Mouse (Mus musculus) brain, embryonic 14.5 days (tissue): ENCODE data around the gene Bcl11b. TPM values are rescaled to one million over a fixed set of nuclear protein-coding genes. Genes with fewer than 3 reads are reported as not detected.

Experiments used
- DNase-seq: peaks from one replicate; pipeline ENCODE4 v3.0.0-alpha.2; 2011; ENCODE audit warnings: low read depth
- CTCF ChIP-seq: fragments of 200-500 bp; IDR thresholded peaks from 2 replicates; pipeline ENCODE4 v1.5.1; 2012; ENCODE audit warnings: inconsistent platforms, mild to moderate bottlenecking, moderate library complexity, borderline replicate concordance; ENCODE audit not compliant: insufficient read depth, insufficient read length; ENCODE audit errors: extremely low read depth
- POLR2A ChIP-seq: fragments of 200-500 bp; IDR thresholded peaks from 2 replicates; pipeline ENCODE4 v1.6.1; 2012; ENCODE audit warnings: mild to moderate bottlenecking, inconsistent platforms, borderline replicate concordance; ENCODE audit not compliant: poor library complexity, insufficient read depth, insufficient read length, severe bottlenecking; ENCODE audit errors: extremely low read depth
- polyA plus RNA-seq: library from polyadenylated mRNA; depleted of rRNA; stranded (reverse); fragments of >200 nt; gene quantifications from 2 replicates; pipeline ENCODE4 v1.2.3, GENCODE M21; 2012

The Bcl11b gene
- polyA plus RNA-seq, 1 experiment: 67.1 TPM

DNA sequence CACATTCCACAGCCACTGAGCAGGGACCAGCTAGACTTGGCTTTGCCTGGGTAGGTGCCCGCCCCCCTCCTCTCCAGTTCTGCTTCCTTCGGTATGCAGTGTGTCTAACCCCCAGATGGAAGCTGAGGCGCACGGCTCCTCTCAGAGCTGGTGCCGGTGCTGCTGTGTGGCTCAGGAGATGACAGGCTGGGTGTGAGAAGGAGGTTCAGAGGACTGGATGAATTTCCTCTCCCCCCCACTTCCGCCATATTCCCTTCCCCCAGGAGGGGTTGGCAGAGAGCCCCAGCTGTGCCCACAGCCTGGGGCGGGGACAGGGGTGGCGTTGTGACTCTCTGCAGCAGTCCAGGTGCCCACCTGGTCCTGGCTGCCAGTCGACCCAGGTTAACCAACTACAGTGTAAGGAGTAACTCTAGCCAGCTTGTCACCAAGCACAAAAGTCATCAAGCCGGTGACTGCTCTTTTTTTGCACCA is 75.4 kb downstream of the Bcl11b start:
- peak; percentile 89 for DNase-seq
- TF ChIP-seq POLR2A (no peak), CTCF (no peak)

DNA sequence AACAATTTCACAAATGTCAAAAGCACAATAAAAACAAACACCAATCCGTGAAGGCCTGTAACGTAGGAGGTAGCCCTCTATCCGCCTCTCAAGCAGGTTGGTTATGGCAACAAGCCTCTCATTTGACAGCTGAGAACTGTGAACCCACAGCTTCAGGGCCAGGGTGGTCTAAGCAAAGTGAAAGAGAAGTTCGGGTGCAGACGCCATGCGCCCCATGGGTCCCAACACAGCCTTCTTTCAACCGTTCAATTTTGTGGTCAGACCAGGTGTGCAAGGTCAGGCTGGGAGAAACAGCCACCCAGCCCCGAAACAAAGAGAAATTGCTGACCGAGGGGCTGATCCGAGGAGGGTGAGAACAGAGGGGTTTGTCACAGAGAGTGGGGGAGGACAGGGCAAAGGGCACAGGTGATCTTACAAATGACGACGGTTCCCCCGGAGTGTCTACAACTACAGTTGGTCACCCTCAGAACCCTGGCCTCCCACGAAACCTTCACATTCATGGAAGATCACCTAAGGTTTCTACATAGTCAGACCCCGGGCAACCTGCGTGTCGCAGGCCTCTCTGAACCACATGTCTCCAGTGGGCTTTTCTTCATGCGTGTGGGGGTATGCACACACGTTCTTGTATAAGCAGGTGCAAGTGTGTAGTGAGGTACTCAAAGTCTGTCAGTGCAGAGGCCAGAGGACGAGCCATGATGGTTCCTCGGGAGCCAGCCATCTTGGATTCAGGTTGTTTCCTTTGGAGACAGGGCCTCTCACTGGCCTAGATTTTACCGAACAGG is 77.1 kb downstream of the Bcl11b start:
- TF ChIP-seq CTCF: no peak
- TF ChIP-seq POLR2A: no peak
- no peak for DNase-seq

DNA sequence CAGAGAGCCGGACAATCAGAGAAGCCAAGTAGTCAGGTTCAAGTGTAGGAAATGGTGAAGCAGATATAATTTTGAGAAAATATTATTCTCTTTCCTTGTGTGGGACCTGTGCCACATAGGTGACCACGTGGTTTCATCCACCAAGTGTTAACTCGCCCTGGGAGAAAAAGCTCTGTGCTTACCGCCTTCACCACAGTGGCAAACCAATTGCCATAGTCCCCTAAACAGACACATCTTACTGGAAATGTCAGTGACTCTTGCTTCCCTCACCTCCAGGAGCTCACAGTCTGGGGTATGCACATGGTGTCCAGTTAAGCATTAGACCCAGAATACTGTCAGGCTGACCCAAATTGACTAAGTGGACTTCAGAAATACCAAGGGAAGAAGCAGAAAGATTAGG is 78.7 kb downstream of the Bcl11b start:
- no peak for TF ChIP-seq CTCF
- DNase-seq: no peak

DNA sequence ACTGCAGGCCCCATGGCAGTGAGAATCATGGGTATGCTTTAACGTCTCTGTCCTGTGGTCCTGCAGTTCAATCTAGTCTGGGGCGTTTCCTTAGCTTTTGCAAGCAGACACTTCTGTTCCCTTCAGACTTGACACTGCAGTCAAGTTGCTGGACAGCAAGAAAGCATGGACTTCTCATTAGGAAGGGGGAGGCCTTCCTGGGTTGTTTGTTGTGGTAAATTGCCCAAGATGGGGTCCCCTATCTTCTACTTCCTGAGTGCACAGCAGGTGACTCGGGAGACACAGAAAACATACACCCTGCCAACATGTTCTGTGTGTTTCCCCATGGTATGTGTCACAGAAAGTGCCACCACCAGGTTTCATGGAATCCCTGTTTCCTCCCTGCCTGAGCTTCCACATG is 79.4 kb downstream of the Bcl11b start:
- no peak for DNase-seq
- TF ChIP-seq POLR2A (no peak), CTCF (no peak)

DNA sequence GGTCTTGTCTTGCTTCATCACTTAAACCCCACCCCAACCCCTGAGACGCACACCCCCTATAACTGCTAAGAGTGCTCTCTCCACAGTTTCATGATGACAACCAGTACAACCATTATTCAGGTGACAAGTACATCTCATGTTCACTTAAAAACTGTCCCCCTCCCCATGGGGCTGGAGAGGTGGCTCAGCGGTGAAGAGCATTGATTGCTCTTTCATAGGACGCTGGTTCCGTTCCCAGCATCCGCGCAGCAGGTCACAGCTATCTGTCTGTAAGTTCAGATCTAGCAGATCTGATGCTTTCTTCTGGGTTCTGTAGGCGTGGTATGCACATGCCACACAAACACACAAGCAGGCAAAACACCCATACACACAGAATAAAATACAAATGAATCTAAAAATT is 81.2 kb downstream of the Bcl11b start:
- DNase-seq: no peak
- TF ChIP-seq CTCF (no peak), POLR2A (no peak)

DNA sequence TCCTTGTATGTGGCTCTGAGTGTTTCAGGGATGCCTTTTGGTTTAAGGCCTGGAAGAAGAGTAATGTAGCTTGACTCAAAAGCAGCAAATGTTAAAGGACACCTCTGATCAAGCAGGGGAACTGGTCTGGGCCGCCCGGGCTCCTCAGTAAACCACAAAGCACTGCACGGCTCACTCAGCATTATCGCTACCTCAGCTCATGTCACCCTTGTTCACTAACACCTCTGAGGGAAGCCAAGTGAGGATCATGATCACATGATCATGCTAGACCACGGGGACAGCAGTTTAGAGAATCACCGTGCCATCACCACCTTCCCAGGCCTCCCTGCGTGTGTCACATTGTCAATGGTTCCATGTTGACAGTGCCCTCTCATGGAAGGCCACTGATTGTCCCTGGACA is 81.8 kb downstream of the Bcl11b start:
- TF ChIP-seq POLR2A: no peak
- TF ChIP-seq CTCF: no peak
- no peak for DNase-seq

DNA sequence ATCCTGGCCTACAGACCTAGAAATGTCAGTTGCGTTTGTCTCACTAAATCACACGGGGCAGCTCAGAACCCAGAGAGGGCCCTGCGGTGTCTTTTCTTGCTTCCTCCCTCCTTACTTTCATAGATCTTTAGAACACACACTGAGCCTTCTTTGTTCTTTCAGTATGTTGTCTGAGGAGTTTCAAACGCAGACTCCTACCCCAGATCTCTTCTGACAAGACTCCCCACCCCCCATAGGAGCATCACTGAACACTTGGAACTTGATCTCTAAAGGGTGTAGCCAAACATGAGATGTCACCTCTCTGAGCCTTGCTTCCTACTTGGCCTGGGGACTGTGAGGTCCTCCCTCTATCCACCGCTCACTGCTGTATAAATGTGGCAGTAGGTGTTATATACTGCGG is 82.2 kb downstream of the Bcl11b start:
- TF ChIP-seq CTCF (no peak), POLR2A (no peak)
- DNase-seq: no peak

DNA sequence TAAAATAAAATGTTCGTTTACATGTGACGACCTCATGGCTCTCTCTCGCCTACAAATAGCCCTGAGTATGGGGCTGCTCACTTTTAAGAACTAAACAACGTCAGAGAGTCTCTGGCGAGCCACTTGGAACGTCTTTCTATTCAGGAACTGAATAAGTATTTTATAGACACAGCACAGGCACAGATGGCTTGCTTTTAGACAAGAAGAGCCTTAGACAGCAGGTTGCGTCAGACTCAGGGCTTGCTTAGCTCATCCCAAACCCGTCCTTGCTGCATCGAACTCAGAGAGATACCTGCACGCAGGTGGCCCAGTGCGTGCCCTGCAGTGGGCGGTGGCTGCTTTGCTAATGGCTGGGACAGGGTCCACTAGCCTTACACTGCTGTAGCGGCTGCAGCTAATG is 82.7 kb downstream of the Bcl11b start:
- peak; percentile 56 for DNase-seq
- no peak for TF ChIP-seq POLR2A
- no peak for TF ChIP-seq CTCF

DNA sequence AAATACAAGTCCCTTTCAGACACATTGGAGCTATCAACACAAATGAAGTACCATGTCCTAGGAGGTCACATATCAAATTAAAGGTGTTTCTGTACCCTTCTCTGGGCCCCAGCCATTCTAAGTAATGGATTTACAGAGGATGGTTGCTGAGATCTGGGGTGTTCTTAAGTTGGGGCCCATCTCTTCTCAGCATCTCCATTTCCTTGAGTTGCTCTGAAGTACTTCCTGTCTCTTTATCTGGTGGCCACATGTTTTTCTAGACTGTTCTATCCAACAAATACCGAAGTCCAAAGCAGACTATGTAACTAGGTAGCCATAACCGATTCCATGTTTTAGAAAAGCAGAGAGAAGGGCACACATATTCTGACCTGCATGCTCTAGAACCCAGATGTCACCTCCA is 83.3 kb downstream of the Bcl11b start:
- DNase-seq: no peak
- TF ChIP-seq POLR2A (no peak), CTCF (no peak)

DNA sequence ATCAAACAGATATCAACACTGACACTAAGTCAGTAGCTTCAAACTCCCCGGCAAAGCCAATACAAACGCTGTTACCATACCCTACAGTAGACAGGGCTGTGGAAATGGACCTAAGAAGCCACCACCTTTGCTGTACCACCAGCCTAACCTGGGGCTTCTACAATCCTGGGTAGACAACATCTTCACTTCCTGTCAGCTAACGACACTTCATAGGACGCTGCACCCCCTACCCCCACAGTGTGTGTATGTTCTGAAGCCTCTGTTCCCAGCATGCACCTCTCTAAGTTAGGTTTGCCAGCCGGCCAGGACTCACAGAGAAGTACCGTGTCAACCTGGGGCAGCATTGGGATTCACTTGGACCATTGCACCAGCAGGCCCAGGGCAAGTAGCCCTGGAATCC is 84.6 kb downstream of the Bcl11b start:
- TF ChIP-seq POLR2A: no peak
- TF ChIP-seq CTCF: no peak
- no peak for DNase-seq

DNA sequence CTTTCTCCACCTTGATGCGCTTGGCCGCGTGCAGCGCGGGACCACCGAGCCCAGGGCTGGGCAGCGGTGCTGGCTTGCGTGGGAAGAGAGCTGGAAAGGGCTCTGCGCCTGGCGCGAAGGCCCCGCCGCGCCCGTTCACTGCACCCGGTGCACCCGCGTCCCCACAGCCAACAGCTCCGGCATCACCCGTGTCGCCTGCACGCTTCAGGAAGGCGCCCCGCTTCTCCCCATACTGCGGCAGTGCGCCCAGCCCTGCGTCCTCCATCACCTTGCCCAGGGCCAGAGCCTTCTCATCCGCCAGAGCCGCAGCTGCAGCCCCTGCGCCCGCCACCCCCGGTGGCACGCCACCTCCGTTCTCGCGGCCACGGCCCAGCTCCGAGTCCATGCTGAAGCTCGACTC is 87.4 kb downstream of the Bcl11b start:
- TF ChIP-seq CTCF: no peak
- TF ChIP-seq POLR2A: no peak

DNA sequence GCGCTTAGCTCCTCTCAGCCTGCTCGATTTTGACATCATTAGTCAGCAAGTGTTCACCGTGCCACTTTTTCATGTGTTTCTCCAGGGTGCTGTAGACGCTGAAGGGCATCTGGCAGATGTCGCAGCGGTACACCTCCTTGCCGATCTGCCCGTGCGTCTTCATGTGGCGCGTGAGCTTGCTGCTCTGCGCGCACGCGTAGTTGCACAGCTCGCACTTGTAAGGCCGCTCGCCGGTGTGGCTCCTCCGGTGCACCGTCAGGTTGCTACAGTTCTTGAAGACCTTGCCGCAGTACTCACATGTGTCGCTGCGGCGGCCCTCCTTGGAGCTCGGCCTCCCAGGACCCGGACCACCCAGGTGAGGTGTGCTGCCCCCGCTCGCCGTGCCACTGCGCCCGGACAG is 88.0 kb downstream of the Bcl11b start:
- no peak for TF ChIP-seq CTCF
- TF ChIP-seq POLR2A: no peak
- peak; percentile 11 for DNase-seq

More for the DNA sequence above, 87.4 kb downstream of the Bcl11b start:
- peak; percentile 1 for DNase-seq

DNA sequence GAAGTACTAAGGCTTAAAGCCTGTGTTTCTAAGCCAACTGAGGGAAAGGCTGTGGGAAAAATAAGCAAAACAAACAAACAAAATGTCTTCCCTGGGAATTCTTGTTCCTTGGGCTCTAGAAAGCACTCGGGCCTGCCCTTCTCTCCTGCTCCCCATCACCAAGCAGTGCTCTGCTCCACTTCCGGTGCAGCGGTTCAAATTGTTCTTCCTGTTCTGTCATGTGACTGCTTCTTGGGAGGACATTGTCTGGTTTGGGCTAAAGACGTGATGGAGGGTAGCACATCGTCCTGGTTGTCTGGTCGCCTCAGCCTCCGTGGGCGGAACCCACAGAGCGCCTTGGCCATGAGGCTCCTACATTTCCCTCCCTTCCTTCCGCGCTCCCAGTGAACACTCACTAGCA is 94.6 kb downstream of the Bcl11b start:
- TF ChIP-seq POLR2A (no peak), CTCF (no peak)
- DNase-seq: no peak

DNA sequence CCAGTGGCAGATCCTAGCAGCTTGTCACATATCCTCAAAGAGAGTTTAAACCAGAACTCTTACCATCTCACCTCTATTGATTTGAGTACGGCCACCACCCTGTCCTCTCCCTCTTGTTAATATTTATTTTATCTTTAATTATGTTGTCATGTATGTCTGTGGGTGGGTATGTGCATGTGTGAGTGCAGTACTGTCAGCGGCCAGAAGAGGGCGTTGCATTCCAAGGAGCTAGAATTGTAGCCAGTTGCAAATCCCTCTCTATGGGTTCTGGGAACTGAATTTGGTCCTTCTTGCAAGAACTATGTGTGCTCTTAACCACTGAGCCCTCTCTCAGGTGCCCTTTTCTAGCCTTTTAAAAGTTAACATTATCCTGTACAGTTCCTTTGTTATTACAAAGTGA is 98.1 kb downstream of the Bcl11b start:
- TF ChIP-seq CTCF (peak; percentile 39; the same call in 1 of the 2 replicates), POLR2A (no peak)
- DNase-seq: no peak

DNA sequence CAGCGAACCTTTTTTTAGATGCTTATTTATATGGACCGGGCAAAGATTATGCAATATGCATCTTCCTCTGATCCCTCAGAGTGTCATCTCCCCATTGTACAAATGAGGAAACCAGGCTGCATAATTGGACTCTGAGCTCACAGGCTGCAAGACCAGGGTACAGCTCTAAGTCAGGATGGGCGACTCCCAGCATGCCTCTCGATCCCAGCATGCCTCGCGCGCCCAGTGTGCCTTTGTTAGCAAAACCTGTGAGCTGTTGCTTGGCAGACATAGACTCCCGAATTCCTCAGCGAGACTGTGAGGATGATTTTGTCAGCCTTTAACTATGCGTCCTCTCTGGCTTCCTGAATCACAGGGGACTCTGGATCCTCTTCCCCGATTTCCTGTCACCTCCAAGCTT is 98.9 kb downstream of the Bcl11b start:
- TF ChIP-seq CTCF (no peak), POLR2A (no peak)
- no peak for DNase-seq

DNA sequence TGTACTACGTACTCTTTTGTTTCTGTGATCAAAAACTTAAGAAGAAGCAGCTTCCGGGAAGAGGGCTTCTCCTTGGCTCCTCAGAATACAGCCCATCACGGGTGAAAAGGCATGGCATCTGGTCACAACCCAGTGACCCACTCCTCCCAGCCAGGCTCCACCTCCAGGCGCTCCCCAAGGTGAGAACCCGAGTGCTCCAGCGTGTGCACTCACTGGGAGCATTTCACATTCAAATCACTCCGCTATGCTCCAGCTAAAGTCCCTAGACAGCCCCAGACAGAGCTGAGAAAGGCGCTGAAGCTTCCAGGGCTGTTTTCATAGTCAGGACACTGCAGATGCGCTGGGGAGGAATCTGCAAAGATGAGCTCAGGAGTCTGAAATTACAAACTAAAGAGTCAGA is 99.5 kb downstream of the Bcl11b start:
- DNase-seq: no peak
- TF ChIP-seq POLR2A: no peak
